Mouse (Mus musculus): ENCODE data around the gene Nup188. TPM values are rescaled to one million over a fixed set of nuclear protein-coding genes. Genes with fewer than 3 reads are reported as not detected.

The Nup188 gene
- polyA plus RNA-seq, 1 experiment from 2014 or later = 26.0 TPM

GRCm38 (mm10) chr2:30380564-30381376, 94.6 kb downstream of the Nup188 start:
- peaks cover 16% of the 10 kb centered on the region for H3K36me3 ChIP-seq (ENCODE audit: control insufficient read depth, insufficient read depth, low read length)
- no peaks in the 10 kb centered on the region for H3K27me3 ChIP-seq (ENCODE audit: control insufficient read depth, insufficient read depth, low read length)
- H3K4me2 ChIP-seq (ENCODE audit: low read depth, low read length) = no peak overlapping the region
- H3K4me3 ChIP-seq (replicated peaks; ENCODE audit: low read length) = no peak overlapping the region
- H3K4me1 ChIP-seq (ENCODE audit: control insufficient read depth, insufficient read depth, low read length) = no peaks in the 10 kb centered on the region
- 85% methylated on average over 10 of the region's 10 CpGs for WGBS
- ATAC-seq (ENCODE audit: insufficient read depth, low FRiP score) = no peak
- no peak overlapping the region for H3K9ac ChIP-seq (ENCODE audit: low read length)
- no peaks in the 10 kb centered on the region for H3K9me3 ChIP-seq (replicated peaks; ENCODE audit: control insufficient read depth, low read length)
- no peak overlapping the region for H3K27ac ChIP-seq (ENCODE audit: low read length)

GRCm38 (mm10) chr2:30381377-30381725, 95.2 kb downstream of the Nup188 start:
- H3K4me2 ChIP-seq (ENCODE audit: low read depth, low read length) = no peak overlapping the region
- no peak overlapping the region for H3K4me3 ChIP-seq (replicated peaks; ENCODE audit: low read length)
- 88% methylated on average over 4 of the region's 4 CpGs for WGBS
- peak overlapping the region; percentile 55 for H3K27ac ChIP-seq (ENCODE audit: low read length)
- peaks cover 14% of the 10 kb centered on the region for H3K36me3 ChIP-seq (ENCODE audit: control insufficient read depth, insufficient read depth, low read length)
- H3K9me3 ChIP-seq (replicated peaks; ENCODE audit: control insufficient read depth, low read length) = no peaks in the 10 kb centered on the region
- no peak overlapping the region for H3K9ac ChIP-seq (ENCODE audit: low read length)
- ATAC-seq (ENCODE audit: insufficient read depth, low FRiP score) = no peak
- H3K4me1 ChIP-seq (ENCODE audit: control insufficient read depth, insufficient read depth, low read length) = no peaks in the 10 kb centered on the region
- H3K27me3 ChIP-seq (ENCODE audit: control insufficient read depth, insufficient read depth, low read length) = no peaks in the 10 kb centered on the region

- Histone ChIP-seq H3K36me3 (ENCODE audit: control insufficient read depth, insufficient read depth, low read length) (peaks cover 5% of the 10 kb centered on the region; the same call in 1 of the 2 replicates), H3K9me3 (replicated peaks; ENCODE audit: control insufficient read depth, low read length) (no peaks in the 10 kb centered on the region)
- ATAC-seq (ENCODE audit: insufficient read depth, low FRiP score) = no peak
These were observed 98.6 kb downstream of the Nup188 start for GRCm38 (mm10) chr2:30384814-30385213.

GRCm38 (mm10) chr2:30385591-30385990, 99.4 kb downstream of the Nup188 start:
- 76% methylated on average over 4 of the region's 4 CpGs for WGBS
- Histone ChIP-seq H3K36me3 (ENCODE audit: control insufficient read depth, insufficient read depth, low read length) (peaks cover 5% of the 10 kb centered on the region; the same call in 1 of the 2 replicates), H3K4me2 (ENCODE audit: low read depth, low read length) (no peak overlapping the region), H3K4me3 (replicated peaks; ENCODE audit: low read length) (no peak overlapping the region), H3K9me3 (replicated peaks; ENCODE audit: control insufficient read depth, low read length) (no peaks in the 10 kb centered on the region), H3K27me3 (ENCODE audit: control insufficient read depth, insufficient read depth, low read length) (no peaks in the 10 kb centered on the region), H3K4me1 (ENCODE audit: control insufficient read depth, insufficient read depth, low read length) (no peaks in the 10 kb centered on the region), H3K27ac (ENCODE audit: low read length) (no peak overlapping the region), H3K9ac (ENCODE audit: low read length) (no peak overlapping the region)
- no peak for ATAC-seq (ENCODE audit: insufficient read depth, low FRiP score)

More at GRCm38 (mm10) chr2:30384814-30385213, 98.6 kb downstream of the Nup188 start:
- Histone ChIP-seq H3K4me3 (replicated peaks; ENCODE audit: low read length) (no peak overlapping the region), H3K27me3 (ENCODE audit: control insufficient read depth, insufficient read depth, low read length) (no peaks in the 10 kb centered on the region), H3K4me2 (ENCODE audit: low read depth, low read length) (no peak overlapping the region), H3K27ac (ENCODE audit: low read length) (no peak overlapping the region), H3K9ac (ENCODE audit: low read length) (no peak overlapping the region), H3K4me1 (ENCODE audit: control insufficient read depth, insufficient read depth, low read length) (no peaks in the 10 kb centered on the region)
- 82% methylated on average over 5 of the region's 5 CpGs for WGBS

- Histone ChIP-seq H3K4me2 (ENCODE audit: low read depth, low read length) (no peak overlapping the region), H3K27me3 (ENCODE audit: control insufficient read depth, insufficient read depth, low read length) (no peaks in the 10 kb centered on the region), H3K9ac (ENCODE audit: low read length) (no peak overlapping the region), H3K27ac (ENCODE audit: low read length) (no peak overlapping the region), H3K9me3 (replicated peaks; ENCODE audit: control insufficient read depth, low read length) (no peaks in the 10 kb centered on the region), H3K4me1 (ENCODE audit: control insufficient read depth, insufficient read depth, low read length) (no peaks in the 10 kb centered on the region), H3K4me3 (replicated peaks; ENCODE audit: low read length) (no peak overlapping the region), H3K36me3 (ENCODE audit: control insufficient read depth, insufficient read depth, low read length) (peaks cover under 1% of the 10 kb centered on the region; the same call in 1 of the 2 replicates)
- ATAC-seq (ENCODE audit: insufficient read depth, low FRiP score) = no peak
- WGBS = 80% methylated on average over 9 of the region's 9 CpGs
These were observed 100.7 kb downstream of the Nup188 start for GRCm38 (mm10) chr2:30386913-30387312.

- Histone ChIP-seq H3K27ac (ENCODE audit: low read length) (no peak overlapping the region), H3K27me3 (ENCODE audit: control insufficient read depth, insufficient read depth, low read length) (no peaks in the 10 kb centered on the region), H3K36me3 (ENCODE audit: control insufficient read depth, insufficient read depth, low read length) (no peaks in the 10 kb centered on the region), H3K4me3 (replicated peaks; ENCODE audit: low read length) (no peak overlapping the region), H3K9me3 (replicated peaks; ENCODE audit: control insufficient read depth, low read length) (no peaks in the 10 kb centered on the region), H3K4me2 (ENCODE audit: low read depth, low read length) (no peak overlapping the region), H3K4me1 (ENCODE audit: control insufficient read depth, insufficient read depth, low read length) (peaks cover 8% of the 10 kb centered on the region), H3K9ac (ENCODE audit: low read length) (no peak overlapping the region)
- WGBS = 87% methylated on average over 2 of the region's 2 CpGs
- ATAC-seq (ENCODE audit: insufficient read depth, low FRiP score) = no peak
These were observed 102.8 kb downstream of the Nup188 start for GRCm38 (mm10) chr2:30389000-30389399.

- Histone ChIP-seq H3K9ac (ENCODE audit: low read length) (peak within 1 kb of the TSS; percentile 86), H3K27me3 (ENCODE audit: control insufficient read depth, insufficient read depth, low read length) (no peaks in the 10 kb centered on the region), H3K4me1 (ENCODE audit: control insufficient read depth, insufficient read depth, low read length) (peaks cover 8% of the 10 kb centered on the region), H3K27ac (ENCODE audit: low read length) (peak within 1 kb of the TSS; percentile 95), H3K36me3 (ENCODE audit: control insufficient read depth, insufficient read depth, low read length) (no peaks in the 10 kb centered on the region), H3K9me3 (replicated peaks; ENCODE audit: control insufficient read depth, low read length) (no peaks in the 10 kb centered on the region), H3K4me3 (replicated peaks; ENCODE audit: low read length) (peak within 1 kb of the TSS; percentile 93), H3K4me2 (ENCODE audit: low read depth, low read length) (peak within 1 kb of the TSS; percentile 86)
- peak; percentile 96 for ATAC-seq (ENCODE audit: insufficient read depth, low FRiP score)
- WGBS = under 1% methylated on average over 40 of the region's 40 CpGs
These were observed 105.9 kb downstream of the Nup188 start, which contains the start of gene Dolpp1 for GRCm38 (mm10) chr2:30392114-30392576. Gene Dolpp1, plus strand, starts transcription at chr2:30392254.

- Histone ChIP-seq H3K4me3 (replicated peaks; ENCODE audit: low read length) (peak overlapping the region; percentile 93), H3K27me3 (ENCODE audit: control insufficient read depth, insufficient read depth, low read length) (no peaks in the 10 kb centered on the region), H3K9ac (ENCODE audit: low read length) (peak overlapping the region; percentile 86), H3K36me3 (ENCODE audit: control insufficient read depth, insufficient read depth, low read length) (0 out of 2 replicates have a peak, but pooled peaks cover 3% of the 10 kb centered on the region), H3K4me2 (ENCODE audit: low read depth, low read length) (peak overlapping the region; percentile 86), H3K9me3 (replicated peaks; ENCODE audit: control insufficient read depth, low read length) (no peaks in the 10 kb centered on the region), H3K4me1 (ENCODE audit: control insufficient read depth, insufficient read depth, low read length) (peaks cover 8% of the 10 kb centered on the region), H3K27ac (ENCODE audit: low read length) (peak overlapping the region; percentile 95)
- WGBS = under 1% methylated on average over 52 of the region's 54 CpGs
- ATAC-seq (ENCODE audit: insufficient read depth, low FRiP score) = peak; percentile 73
These were observed 106.6 kb downstream of the Nup188 start for GRCm38 (mm10) chr2:30392577-30393369.

- ATAC-seq (ENCODE audit: insufficient read depth, low FRiP score) = no peak
These were observed 107.1 kb downstream of the Nup188 start for GRCm38 (mm10) chr2:30393370-30393656.

More at GRCm38 (mm10) chr2:30393370-30393656, 107.1 kb downstream of the Nup188 start:
- Histone ChIP-seq H3K4me3 (replicated peaks; ENCODE audit: low read length) (peak overlapping the region; percentile 93), H3K4me1 (ENCODE audit: control insufficient read depth, insufficient read depth, low read length) (peaks cover 8% of the 10 kb centered on the region), H3K4me2 (ENCODE audit: low read depth, low read length) (peak overlapping the region; percentile 86), H3K27me3 (ENCODE audit: control insufficient read depth, insufficient read depth, low read length) (no peaks in the 10 kb centered on the region), H3K36me3 (ENCODE audit: control insufficient read depth, insufficient read depth, low read length) (0 out of 2 replicates have a peak, but pooled peaks cover 3% of the 10 kb centered on the region), H3K9ac (ENCODE audit: low read length) (peak overlapping the region; percentile 86), H3K9me3 (replicated peaks; ENCODE audit: control insufficient read depth, low read length) (no peaks in the 10 kb centered on the region), H3K27ac (ENCODE audit: low read length) (peak overlapping the region; percentile 95)
- 11% methylated on average over 1 of the region's 1 CpGs for WGBS
